Mouse (Mus musculus) CH12.LX (cell line): ENCODE measurements around the gene Slc26a8. TPM values are rescaled to one million over a fixed set of nuclear protein-coding genes. Genes with fewer than 3 reads are reported as not detected.

ENCODE experiments used
- DNase-seq: peaks from one replicate; pipeline ENCODE4 v3.0.0-alpha.2; 2013; ENCODE audit errors: extremely low read depth
- H3K27ac ChIP-seq: 2 replicates; pipeline ENCODE4 v1.5.1; 2012; ENCODE audit warnings: low read depth, mild to moderate bottlenecking, control low read depth, moderate library complexity; ENCODE audit not compliant: insufficient read depth
- H3K27me3 ChIP-seq: replicated peaks from 2 replicates; pipeline ENCODE3; 2012; ENCODE audit warnings: inconsistent platforms
- H3K36me3 ChIP-seq, 2 experiments: replicated peaks in 1 of 2; 2 replicates each; pipeline versions ENCODE3 to v1.6.1; 2012; ENCODE audit warnings: inconsistent platforms in 1 of 2, low read length in 1 of 2, mild to moderate bottlenecking in 1 of 2, mixed read lengths in 1 of 2, moderate library complexity in 1 of 2; ENCODE audit not compliant: control insufficient read depth in 1 of 2, insufficient read depth in 1 of 2
- H3K4me1 ChIP-seq, 2 experiments: 2 replicates each; pipeline ENCODE4 v1.6.1; 2012; ENCODE audit warnings: inconsistent platforms in 1 of 2, moderate library complexity in 1 of 2; ENCODE audit not compliant: insufficient read depth in 2 of 2, control insufficient read depth in 1 of 2
- H3K4me2 ChIP-seq: 2 replicates; pipeline ENCODE4 v1.6.1; 2012; ENCODE audit warnings: low read depth, mild to moderate bottlenecking, control low read depth; ENCODE audit not compliant: poor library complexity, insufficient read depth, severe bottlenecking
- H3K4me3 ChIP-seq, 3 experiments: fragments of 150-350 bp in 1 of 3; sonication (generic) in 1 of 3; replicated peaks in 1 of 3; 2 replicates each; pipeline versions ENCODE3 to v1.5.1; 2011 to 2012; ENCODE audit warnings: low read depth in 2 of 3, low read length in 2 of 3, mild to moderate bottlenecking in 2 of 3, moderate library complexity in 2 of 3, control low read depth in 1 of 3, improper control_type of control experiment in 1 of 3, inconsistent platforms in 1 of 3, mixed read lengths in 1 of 3; ENCODE audit not compliant: poor library complexity in 1 of 3
- H3K79me2 ChIP-seq: replicated peaks from 2 replicates; pipeline ENCODE4 v1.6.1; 2012; ENCODE audit warnings: mild to moderate bottlenecking, moderate library complexity; ENCODE audit not compliant: control insufficient read depth, poor library complexity, insufficient read depth, severe bottlenecking; ENCODE audit errors: extremely low read depth
- H3K9ac ChIP-seq: 2 replicates; pipeline ENCODE4 v1.6.1; 2012; ENCODE audit warnings: low read depth, mild to moderate bottlenecking, control low read depth, moderate library complexity; ENCODE audit not compliant: insufficient read depth
- H3K9me3 ChIP-seq: replicated peaks from 2 replicates; pipeline ENCODE3; 2012; ENCODE audit warnings: low read length, inconsistent platforms, mixed read lengths
- BHLHE40 ChIP-seq: IDR thresholded peaks from 2 replicates; pipeline ENCODE4 v1.6.1; 2011; ENCODE audit warnings: mild to moderate bottlenecking, low read depth, low read length, improper control_type of control experiment
- CTCF ChIP-seq, 2 experiments: IDR thresholded peaks in 1 of 2; conservative IDR thresholded peaks in 1 of 2; 2 replicates each; pipeline ENCODE4 v1.5.1; 2011 to 2012; ENCODE audit warnings: low read depth in 2 of 2, low read length in 2 of 2, improper control_type of control experiment in 1 of 2, inconsistent platforms in 1 of 2, mild to moderate bottlenecking in 1 of 2, moderate library complexity in 1 of 2
- E2F4 ChIP-seq: IDR thresholded peaks from 2 replicates; pipeline ENCODE4 v1.6.1; 2011; ENCODE audit warnings: low read depth, low read length, improper control_type of control experiment; ENCODE audit not compliant: insufficient replicate concordance
- ELF1 ChIP-seq: IDR thresholded peaks from 2 replicates; pipeline ENCODE4 v1.6.1; 2014; ENCODE audit warnings: low read depth, mild to moderate bottlenecking, inconsistent platforms, low read length, improper control_type of control experiment
- EP300 ChIP-seq: IDR thresholded peaks from 2 replicates; pipeline ENCODE4 v1.6.1; 2011; ENCODE audit warnings: low read length, improper control_type of control experiment
- ETS1 ChIP-seq: conservative IDR thresholded peaks from 2 replicates; pipeline ENCODE4 v1.6.1; 2012; ENCODE audit warnings: low read depth, mild to moderate bottlenecking, inconsistent platforms, low read length, improper control_type of control experiment, moderate library complexity
- GABPA ChIP-seq: IDR thresholded peaks from 2 replicates; pipeline ENCODE4 v1.6.1; 2012; ENCODE audit warnings: low read depth, low read length, improper control_type of control experiment, inconsistent platforms; ENCODE audit not compliant: insufficient replicate concordance
- HCFC1 ChIP-seq: IDR thresholded peaks from 2 replicates; pipeline ENCODE4 v1.6.1; 2012; ENCODE audit warnings: low read depth, mild to moderate bottlenecking, inconsistent platforms, low read length, improper control_type of control experiment
- IRF4 ChIP-seq: IDR thresholded peaks from 2 replicates; pipeline ENCODE4 v1.6.1; 2014; ENCODE audit warnings: low read depth, mild to moderate bottlenecking, inconsistent platforms, low read length, improper control_type of control experiment
- JUN ChIP-seq: IDR thresholded peaks from 2 replicates; pipeline ENCODE4 v1.6.1; 2011; ENCODE audit warnings: low read depth, mild to moderate bottlenecking, low read length, improper control_type of control experiment, moderate library complexity; ENCODE audit not compliant: insufficient read depth
- JUND ChIP-seq: conservative IDR thresholded peaks from 2 replicates; pipeline ENCODE4 v1.6.1; 2011; ENCODE audit warnings: low read depth, low read length, improper control_type of control experiment
- KAT2A ChIP-seq: IDR thresholded peaks from 2 replicates; pipeline ENCODE4 v1.6.1; 2012; ENCODE audit warnings: low read length, improper control_type of control experiment, inconsistent platforms; ENCODE audit not compliant: insufficient replicate concordance
- MAFK ChIP-seq: IDR thresholded peaks from 2 replicates; pipeline ENCODE4 v1.6.1; 2011; ENCODE audit warnings: low read length, improper control_type of control experiment; ENCODE audit not compliant: insufficient replicate concordance
- MAX ChIP-seq: IDR thresholded peaks from 2 replicates; pipeline ENCODE4 v1.6.1; 2011; ENCODE audit warnings: low read length, improper control_type of control experiment
- MAZ ChIP-seq: IDR thresholded peaks from 2 replicates; pipeline ENCODE4 v1.6.1; 2012; ENCODE audit warnings: low read depth, mild to moderate bottlenecking, inconsistent platforms, low read length, improper control_type of control experiment, moderate library complexity
- MEF2A ChIP-seq: IDR thresholded peaks from 2 replicates; pipeline ENCODE4 v1.6.1; 2014; ENCODE audit warnings: low read depth, mild to moderate bottlenecking, inconsistent platforms, low read length, improper control_type of control experiment, borderline replicate concordance
- MXI1 ChIP-seq: IDR thresholded peaks from 2 replicates; pipeline ENCODE4 v1.6.1; 2011; ENCODE audit warnings: mild to moderate bottlenecking, low read depth, low read length, improper control_type of control experiment
- MYC ChIP-seq: IDR thresholded peaks from 2 replicates; pipeline ENCODE4 v1.6.1; 2011; ENCODE audit warnings: low read depth, mild to moderate bottlenecking, improper control_type of control experiment, low read length
- NELFE ChIP-seq: IDR thresholded peaks from 2 replicates; pipeline ENCODE4 v1.6.1; 2011; ENCODE audit warnings: low read depth, low read length, improper control_type of control experiment
- NRF1 ChIP-seq: IDR thresholded peaks from 2 replicates; pipeline ENCODE4 v1.6.1; 2014; ENCODE audit warnings: low read depth, mild to moderate bottlenecking, inconsistent platforms, low read length, improper control_type of control experiment, moderate library complexity
- PAX5 ChIP-seq: IDR thresholded peaks from 2 replicates; pipeline ENCODE4 v1.6.1; 2012; ENCODE audit warnings: low read length, inconsistent platforms, mixed read lengths
- POLR2AphosphoS2 ChIP-seq: IDR thresholded peaks from 2 replicates; pipeline ENCODE4 v1.6.1; 2011; ENCODE audit warnings: low read depth, low read length, improper control_type of control experiment
- RAD21 ChIP-seq: IDR thresholded peaks from 2 replicates; pipeline ENCODE4 v1.6.1; 2011; ENCODE audit warnings: low read depth, mild to moderate bottlenecking, low read length, improper control_type of control experiment, moderate library complexity
- RCOR1 ChIP-seq: conservative IDR thresholded peaks from 2 replicates; pipeline ENCODE4 v1.6.1; 2012; ENCODE audit warnings: low read depth, mild to moderate bottlenecking, inconsistent platforms, low read length, improper control_type of control experiment
- SIN3A ChIP-seq: IDR thresholded peaks from 2 replicates; pipeline ENCODE4 v1.6.1; 2012; ENCODE audit warnings: low read length, improper control_type of control experiment, inconsistent platforms
- USF1 ChIP-seq: IDR thresholded peaks from 2 replicates; pipeline ENCODE4 v1.6.1; 2014; ENCODE audit warnings: low read depth, mild to moderate bottlenecking, inconsistent platforms, low read length, improper control_type of control experiment
- USF2 ChIP-seq: conservative IDR thresholded peaks from 2 replicates; pipeline ENCODE4 v1.6.1; 2011; ENCODE audit warnings: low read depth, low read length, improper control_type of control experiment
- ZC3H11A ChIP-seq: IDR thresholded peaks from 2 replicates; pipeline ENCODE4 v1.6.1; 2012; ENCODE audit warnings: low read depth, mild to moderate bottlenecking, inconsistent platforms, low read length, improper control_type of control experiment
- ZKSCAN1 ChIP-seq: IDR thresholded peaks from 2 replicates; pipeline ENCODE4 v1.6.1; 2012; ENCODE audit warnings: low read depth, inconsistent platforms, low read length, improper control_type of control experiment, borderline replicate concordance
- ZNF384 ChIP-seq: IDR thresholded peaks from 2 replicates; pipeline ENCODE4 v1.6.1; 2012; ENCODE audit warnings: low read depth, low read length, improper control_type of control experiment, inconsistent platforms
- dilution Hi-C: fragments of 300-500 bp; cut with MboI; formaldehyde crosslinking; loops from 2 replicates; pipeline ENCODE4 v1.14.3; 2020; ENCODE audit warnings: low sequenced_read_pairs; ENCODE audit not compliant: extremely low pct_unique_long_range_greater_than_20kb, extremely low pct_ligation_motif_present
- in situ Hi-C: fragments of 300-500 bp; cut with MboI; formaldehyde crosslinking; loops from 3 replicates; pipeline ENCODE4 v1.14.3; 2019; ENCODE audit warnings: low sequenced_read_pairs, low pct_ligation_motif_present, low pct_unique_long_range_greater_than_20kb, mixed read lengths
- polyA plus RNA-seq: library from polyadenylated mRNA; unstranded; fragments of >175 nt; gene quantifications from 2 replicates; pipeline ENCODE4 v1.2.1, GENCODE M21; 2012; ENCODE audit warnings: low read depth; ENCODE audit not compliant: insufficient read length
- total RNA-seq, 2 experiments: library from RNA; depleted of rRNA; stranded (reverse); fragments of 300-350 nt in 1 of 2; fragments of >200 nt in 1 of 2; gene quantifications; 2 replicates each; pipeline ENCODE4 v1.2.3; 2012 to 2014

The Slc26a8 gene
- total and polyA plus RNA-seq, 3 experiments, result 0.44 TPM; not detected in 2

- H3K4me3 ChIP-seq, result no peak overlapping the region
- dilution Hi-C loops (no loop called here), in situ Hi-C loops (no loop called here)
- H3K9ac ChIP-seq, result no peak overlapping the region
- no peaks in the 10 kb centered on the region for H3K9me3 ChIP-seq
- no peaks in the 10 kb centered on the region for H3K36me3 ChIP-seq
- no peak overlapping the region for H3K27ac ChIP-seq
- H3K27me3 ChIP-seq, result peaks cover 3% of the 10 kb centered on the region
- 0 out of 4 replicates have a peak, but pooled peaks cover 0 to 3% of the 10 kb centered on the region in 2 experiments for H3K4me1 ChIP-seq
- no peaks in the 10 kb centered on the region for H3K79me2 ChIP-seq
- TF ChIP-seq MAZ (no peak), MEF2A (no peak), USF1 (no peak), NRF1 (no peak), IRF4 (no peak), JUN (no peak), CTCF (conservative IDR thresholded peaks at IDR 0.05 in 1 of 2, IDR thresholded peaks at IDR 0.05 in 1 of 2; ENCODE audit: low read depth in 2 of 2, low read length in 2 of 2) (no peak), MAFK (no peak), MXI1 (no peak), KAT2A (no peak), GABPA (no peak), JUND (no peak), USF2 (no peak), SIN3A (no peak), ETS1 (no peak), NELFE (no peak)
- TF ChIP-seq, all 38 proteins: peak for 0
- no peak overlapping the region for H3K4me2 ChIP-seq
- DNase-seq, result no peak
These were observed 32.1 kb downstream of the Slc26a8 start for GRCm38 (mm10) chr17:28657936-28658335.

DNA sequence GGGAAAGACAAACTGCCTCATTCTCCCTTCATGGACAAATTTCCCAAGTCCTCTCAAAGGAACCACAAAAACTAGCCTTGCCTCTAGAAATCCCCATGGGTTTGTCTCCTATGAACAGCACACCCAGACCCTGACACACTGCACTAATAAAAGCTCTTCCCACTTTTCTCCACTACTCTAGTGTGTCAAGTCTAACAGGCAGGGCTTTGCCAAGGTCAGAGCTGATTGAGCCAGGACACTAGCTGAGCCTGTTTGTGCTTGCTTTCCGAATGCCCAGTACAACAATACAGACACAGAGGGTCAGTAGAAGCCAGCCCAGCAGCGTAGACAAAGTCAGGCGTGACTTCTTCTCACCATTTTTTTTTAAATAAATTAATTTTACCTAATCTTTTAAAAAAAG lies 39.8 kb downstream of the Slc26a8 start:
- H3K79me2 ChIP-seq, result no peaks in the 10 kb centered on the region
- dilution Hi-C loops (no loop called here), in situ Hi-C loops (no loop called here)
- no peak overlapping the region for H3K4me2 ChIP-seq
- H3K36me3 ChIP-seq, result no peaks in the 10 kb centered on the region
- H3K27ac ChIP-seq, result no peak overlapping the region
- DNase-seq, result no peak
- H3K27me3 ChIP-seq, result peaks cover 5% of the 10 kb centered on the region
- no peak overlapping the region for H3K9ac ChIP-seq
- no peaks in the 10 kb centered on the region for H3K9me3 ChIP-seq
- no peak overlapping the region for H3K4me3 ChIP-seq
- no peaks in the 10 kb centered on the region for H3K4me1 ChIP-seq
- TF ChIP-seq SIN3A (no peak), E2F4 (no peak), KAT2A (no peak), PAX5 (no peak), BHLHE40 (no peak), EP300 (no peak), IRF4 (no peak), ZKSCAN1 (no peak), RCOR1 (no peak), ZC3H11A (no peak), RAD21 (no peak), HCFC1 (no peak), POLR2AphosphoS2 (no peak), MAX (no peak), ZNF384 (no peak), ELF1 (no peak), ETS1 (no peak), MYC (no peak)
